Mouse (Mus musculus): ENCODE measurements around the gene Kat2a. TPM values are rescaled to one million over a fixed set of nuclear protein-coding genes. Genes with fewer than 3 reads are reported as not detected.

The Kat2a gene
- polyA plus RNA-seq (2017; shearing (Covaris generic)), result 55.9 TPM

GRCm38 (mm10) chr11:100711783-100712615 lies at the start of gene Kat2a:
TSS of gene Kat2a (minus strand) at chr11:100712465.

GRCm38 (mm10) chr11:100759611-100760233 lies 47.5 kb upstream of the Kat2a start, which contains the start of gene Kcnh4:
TSS of gene Kcnh4 (minus strand) at chr11:100759942.

GRCm38 (mm10) chr11:100738066-100738604 lies 25.9 kb upstream of the Kat2a start, which contains the start of gene Rab5c:
TSS of gene Rab5c (minus strand) at chr11:100738215.

GRCm38 (mm10) chr11:100713735-100714533 lies 1.7 kb upstream of the Kat2a start, which contains the start of gene Hspb9:
TSS of gene Hspb9 (plus strand) at chr11:100713850.

GRCm38 (mm10) chr11:100703851-100704531 lies 8.3 kb downstream of the Kat2a start, which contains the start of gene Dhx58:
TSS of gene Dhx58 (minus strand) at chr11:100704271.

GRCm38 (mm10) chr11:100692164-100692616 lies 20.1 kb downstream of the Kat2a start, which contains the start of gene Zfp385c:
TSS of gene Zfp385c (minus strand) at chr11:100692455.

Other genes with a start within 250 kb of the Kat2a start
- gene Klhl11, start 239.7 kb downstream of the Kat2a start, polyA plus RNA-seq (2017; shearing (Covaris generic)), result 7.8 TPM
- gene Acly, start 184.5 kb downstream of the Kat2a start, polyA plus RNA-seq (2017; shearing (Covaris generic)), result 165 TPM
- 0.16 TPM for gene Ttc25, start 166.9 kb downstream of the Kat2a start, polyA plus RNA-seq (2017; shearing (Covaris generic))
- gene Cnp, start 137.6 kb downstream of the Kat2a start, polyA plus RNA-seq (2017; shearing (Covaris generic)), result 156 TPM
- 12.4 TPM for gene Nkiras2, start 93.2 kb downstream of the Kat2a start, polyA plus RNA-seq (2017; shearing (Covaris generic))
- 631 TPM for gene Dnajc7, start 92.3 kb downstream of the Kat2a start, polyA plus RNA-seq (2017; shearing (Covaris generic))
- gene Zfp385c, start 20.0 kb downstream of the Kat2a start, polyA plus RNA-seq (2017; shearing (Covaris generic)), result not detected
- gene Dhx58, start 8.2 kb downstream of the Kat2a start, polyA plus RNA-seq (2017; shearing (Covaris generic)), result 11.2 TPM
- gene Hspb9, start 1.4 kb upstream of the Kat2a start, polyA plus RNA-seq (2017; shearing (Covaris generic)), result not detected
- gene Rab5c, start 25.8 kb upstream of the Kat2a start, polyA plus RNA-seq (2017; shearing (Covaris generic)), result 28.8 TPM
- gene Kcnh4, start 47.5 kb upstream of the Kat2a start, polyA plus RNA-seq (2017; shearing (Covaris generic)), result 0.24 TPM
- gene Hcrt, start 50.5 kb upstream of the Kat2a start, polyA plus RNA-seq (2017; shearing (Covaris generic)), result not detected
- 3.2 TPM for gene Ghdc, start 58.5 kb upstream of the Kat2a start, polyA plus RNA-seq (2017; shearing (Covaris generic))
- 312 TPM for gene Stat5b, start 138.3 kb upstream of the Kat2a start, polyA plus RNA-seq (2017; shearing (Covaris generic))
- 201 TPM for gene Stat5a, start 146.9 kb upstream of the Kat2a start, polyA plus RNA-seq (2017; shearing (Covaris generic))
- 361 TPM for gene Stat3, start 227.1 kb upstream of the Kat2a start, polyA plus RNA-seq (2017; shearing (Covaris generic))